Mouse (Mus musculus) neural tube, embryonic 14.5 days (tissue): ENCODE results near the gene Dhcr24. TPM values are rescaled to one million over a fixed set of nuclear protein-coding genes. Genes with fewer than 3 reads are reported as not detected.

Experiments
- ATAC-seq: fragments of 200-750 bp; cut with Nextera tagmentation; 2 replicates; pipeline ENCODE4 v1.8.0; 2017; ENCODE audit warnings: low read depth, mild to moderate bottlenecking, moderate TSS enrichment, moderate library complexity
- H3K27ac ChIP-seq: fragments of 300-500 bp; sonication (generic); 2 replicates; pipeline ENCODE4 v1.5.1; 2014; ENCODE audit warnings: low read depth, mild to moderate bottlenecking, control low read depth, low read length, moderate library complexity, mixed read lengths
- H3K27me3 ChIP-seq: fragments of 300-500 bp; sonication (generic); 2 replicates; pipeline ENCODE4 v1.6.1; 2014; ENCODE audit warnings: low read length; ENCODE audit not compliant: control insufficient read depth, insufficient read depth
- H3K36me3 ChIP-seq: fragments of 300-500 bp; sonication (generic); 2 replicates; pipeline ENCODE4 v1.6.1; 2014; ENCODE audit warnings: low read length, mixed read lengths; ENCODE audit not compliant: control insufficient read depth, insufficient read depth
- H3K4me1 ChIP-seq: fragments of 300-500 bp; sonication (generic); 2 replicates; pipeline ENCODE4 v1.6.1; 2014; ENCODE audit warnings: low read length; ENCODE audit not compliant: control insufficient read depth, insufficient read depth
- H3K4me2 ChIP-seq: fragments of 300-500 bp; sonication (generic); 2 replicates; pipeline ENCODE4 v1.6.1; 2014; ENCODE audit warnings: mild to moderate bottlenecking, low read depth, low read length, control low read depth
- H3K4me3 ChIP-seq: fragments of 300-500 bp; sonication (generic); 2 replicates; pipeline ENCODE4 v1.5.1; 2014; ENCODE audit warnings: low read depth, low read length, control low read depth, mixed read lengths
- H3K9ac ChIP-seq: fragments of 300-500 bp; sonication (generic); replicated peaks from 2 replicates; pipeline ENCODE4 v1.6.1; 2014; ENCODE audit warnings: low read depth, mild to moderate bottlenecking, control low read depth, low read length, mixed read lengths
- H3K9me3 ChIP-seq: fragments of 300-500 bp; sonication (generic); 2 replicates; pipeline ENCODE4 v1.6.1; 2016; ENCODE audit warnings: low read length; ENCODE audit not compliant: control insufficient read depth
- WGBS: fragments of 180-500 bp; shearing (Covaris S2); extraction: QIAGEN DNeasy Blood & Tissue Kit; methylation state at CpG from one replicate; pipeline ENCODE4 v1.1.7; 2014; 5-methylcytosine and 5-hydroxymethylcytosine counted together
- polyA plus RNA-seq: library from polyadenylated mRNA; unstranded; fragments of >200 nt; fragmentation: Nextera tagmentation; extraction: Ambion mirVana; gene quantifications from 2 replicates; pipeline ENCODE4 v1.2.1, GENCODE M21; 2014

Dhcr24 gene
- polyA plus RNA-seq, 1 experiment from 2014 or later: 24.0 TPM

- Histone ChIP-seq H3K9me3 (no peaks in the 10 kb centered on the region), H3K27ac (no peak overlapping the region), H3K36me3 (no peaks in the 10 kb centered on the region), H3K4me2 (no peak overlapping the region), H3K9ac (no peak overlapping the region), H3K4me1 (peaks cover 5% of the 10 kb centered on the region), H3K27me3 (peaks cover 3% of the 10 kb centered on the region; the same call in 1 of the 2 replicates), H3K4me3 (no peak overlapping the region)
- WGBS: 93% methylated on average over 5 of the region's 5 CpGs
- ATAC-seq: no peak
Measured at GRCm38 (mm10) chr4:106557262-106557661, 3.6 kb upstream of the Dhcr24 start.

- Histone ChIP-seq H3K4me2 (no peak overlapping the region), H3K36me3 (no peaks in the 10 kb centered on the region), H3K9ac (no peak overlapping the region), H3K27me3 (peaks cover 3% of the 10 kb centered on the region; the same call in 1 of the 2 replicates), H3K9me3 (no peaks in the 10 kb centered on the region), H3K4me1 (peaks cover 12% of the 10 kb centered on the region), H3K27ac (no peak overlapping the region), H3K4me3 (no peak overlapping the region)
- ATAC-seq: no peak
- WGBS: no CpG with 5 or more reads among the region's 1 CpGs
Measured at GRCm38 (mm10) chr4:106557978-106558377, 2.9 kb upstream of the Dhcr24 start.

- Histone ChIP-seq H3K4me1 (peaks cover 26% of the 10 kb centered on the region), H3K27me3 (peaks cover 3% of the 10 kb centered on the region; the same call in 1 of the 2 replicates), H3K27ac (peak overlapping the region; percentile 86; the same call in 1 of the 2 replicates), H3K4me3 (no peak overlapping the region), H3K9me3 (no peaks in the 10 kb centered on the region), H3K4me2 (peak overlapping the region; percentile 64), H3K9ac (no peak overlapping the region), H3K36me3 (no peaks in the 10 kb centered on the region)
- ATAC-seq: no peak
- 35% methylated on average over 13 of the region's 13 CpGs for WGBS
Measured at GRCm38 (mm10) chr4:106559343-106560212, 1.3 kb upstream of the Dhcr24 start.

GRCm38 (mm10) chr4:106560213-106560845 lies 509 bp upstream of the Dhcr24 start:
- Histone ChIP-seq H3K4me1 (peaks cover 26% of the 10 kb centered on the region), H3K4me2 (peak overlapping the region; percentile 64), H3K4me3 (peak overlapping the region; percentile 71), H3K36me3 (peaks cover 5% of the 10 kb centered on the region; the same call in 1 of the 2 replicates), H3K9ac (peak overlapping the region; percentile 64), H3K9me3 (no peaks in the 10 kb centered on the region), H3K27me3 (peaks cover 3% of the 10 kb centered on the region; the same call in 1 of the 2 replicates), H3K27ac (peak overlapping the region; percentile 86)
- 1% methylated on average over 19 of the region's 20 CpGs for WGBS
- no peak; the same call in 1 of the 2 replicates for ATAC-seq

- ATAC-seq: no peak
- H3K4me1 ChIP-seq: peaks cover 26% of the 10 kb centered on the region
- peak overlapping the region; percentile 71 for H3K4me3 ChIP-seq
- WGBS: 11% methylated on average over 6 of the region's 6 CpGs
- H3K27ac ChIP-seq: no peak overlapping the region
- H3K9ac ChIP-seq: peak overlapping the region; percentile 64
- no peaks in the 10 kb centered on the region for H3K9me3 ChIP-seq
- peak overlapping the region; percentile 64 for H3K4me2 ChIP-seq
- H3K27me3 ChIP-seq: peaks cover 3% of the 10 kb centered on the region; the same call in 1 of the 2 replicates
- H3K36me3 ChIP-seq: peaks cover 14% of the 10 kb centered on the region; the same call in 1 of the 2 replicates
Measured at GRCm38 (mm10) chr4:106562006-106562405, 1.2 kb downstream of the Dhcr24 start.

- no peak for ATAC-seq
- peaks cover 26% of the 10 kb centered on the region for H3K4me1 ChIP-seq
- 57% methylated on average over 9 of the region's 9 CpGs for WGBS
- peak overlapping the region; percentile 64 for H3K4me2 ChIP-seq
- H3K27me3 ChIP-seq: peaks cover 3% of the 10 kb centered on the region; the same call in 1 of the 2 replicates
- peaks cover 18% of the 10 kb centered on the region; the same call in 1 of the 2 replicates for H3K36me3 ChIP-seq
- H3K4me3 ChIP-seq: peak overlapping the region; percentile 71
- H3K27ac ChIP-seq: no peak overlapping the region
- H3K9ac ChIP-seq: 0 out of 2 replicates have a peak overlapping the region, but pooled peaks have one; percentile 8
- H3K9me3 ChIP-seq: no peaks in the 10 kb centered on the region
Measured at GRCm38 (mm10) chr4:106562837-106563790, 2.3 kb downstream of the Dhcr24 start.

GRCm38 (mm10) chr4:106564161-106564560 lies 3.3 kb downstream of the Dhcr24 start:
- no peak overlapping the region for H3K9ac ChIP-seq
- ATAC-seq: no peak
- 87% methylated on average over 11 of the region's 11 CpGs for WGBS
- H3K27ac ChIP-seq: no peak overlapping the region
- H3K9me3 ChIP-seq: no peaks in the 10 kb centered on the region
- peak overlapping the region; percentile 64; the same call in 1 of the 2 replicates for H3K4me2 ChIP-seq
- peaks cover 18% of the 10 kb centered on the region; the same call in 1 of the 2 replicates for H3K36me3 ChIP-seq
- H3K4me3 ChIP-seq: no peak overlapping the region
- peaks cover 3% of the 10 kb centered on the region; the same call in 1 of the 2 replicates for H3K27me3 ChIP-seq
- peaks cover 26% of the 10 kb centered on the region for H3K4me1 ChIP-seq

- no peak for ATAC-seq
- H3K9ac ChIP-seq: no peak overlapping the region
- no peaks in the 10 kb centered on the region for H3K27me3 ChIP-seq
- no peaks in the 10 kb centered on the region for H3K9me3 ChIP-seq
- H3K27ac ChIP-seq: no peak overlapping the region
- H3K36me3 ChIP-seq: peaks cover 51% of the 10 kb centered on the region
- H3K4me3 ChIP-seq: no peak overlapping the region
- H3K4me1 ChIP-seq: no peaks in the 10 kb centered on the region
- no peak overlapping the region for H3K4me2 ChIP-seq
- 94% methylated on average over 4 of the region's 4 CpGs for WGBS
Measured at GRCm38 (mm10) chr4:106569680-106570079, 8.8 kb downstream of the Dhcr24 start.
